ENCODE assay signal across 26 mouse cellular contexts in the genomic region with DNA sequence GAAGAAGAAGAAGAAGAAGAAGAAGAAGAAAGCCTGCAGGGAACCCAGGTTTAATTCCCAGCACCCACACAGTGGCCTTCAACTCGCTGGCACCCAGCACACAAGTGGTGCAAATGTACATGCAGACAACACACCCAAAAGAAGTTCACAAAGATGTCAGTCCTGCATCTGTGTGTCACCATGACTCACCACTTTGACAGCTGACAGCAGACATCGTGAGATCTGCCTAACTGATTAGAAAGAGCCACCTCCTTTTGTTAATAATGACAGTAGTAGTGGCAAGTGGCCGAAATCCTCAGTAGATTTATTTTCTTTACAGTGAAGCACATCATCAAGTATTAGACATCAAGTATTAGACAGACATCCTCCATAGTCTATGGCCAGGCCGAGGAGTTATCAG. TPM values are rescaled to one million over a fixed set of nuclear protein-coding genes. Genes with fewer than 3 reads are reported as not detected.
A peak's percentile ranks its signal among the peaks of the same experiment; 100 is the strongest.
DNase-seq lines count a peak whose midpoint lies in the region; ATAC-seq lines count a peak whose summit lies in the region.
"Had no signal": no experiment of that assay in that cellular context is flagged by ENCODE, and none has a peak within 500 bp of the region (broad histone marks: within the 10 kb centered on the region; RNA-seq: fewer than 3 reads in every experiment).

No protein-coding gene starts in this region.

- peaks cover 60% of the 10 kb centered on the region for H3K4me1 ChIP-seq in megakaryocyte, embryonic 14.5 days
- H3K4me1 ChIP-seq in liver, embryonic 13.5 days (replicated peaks): peaks cover 59% of the 10 kb centered on the region
- H3K4me1 ChIP-seq in forebrain, embryonic 12.5 days: peaks cover 19% of the 10 kb centered on the region
- H3K4me1 ChIP-seq in hindbrain, embryonic 12.5 days: peaks cover 18% of the 10 kb centered on the region

- peaks cover 10% of the 10 kb centered on the region for H3K36me3 ChIP-seq in megakaryocyte, embryonic 14.5 days (replicated peaks; ENCODE audit: low read length)
- 0 out of 2 replicates have a peak, but pooled peaks cover 1% of the 10 kb centered on the region for H3K36me3 ChIP-seq in liver, embryonic 13.5 days
- no peaks in the 10 kb centered on the region for H3K36me3 ChIP-seq in forebrain, embryonic 12.5 days (replicated peaks)
- no peaks in the 10 kb centered on the region for H3K36me3 ChIP-seq in hindbrain, embryonic 12.5 days
- H3K36me3 ChIP-seq: embryonic facial prominence, embryonic 12.5 days; hindbrain, embryonic 15.5 days; midbrain, embryonic 12.5 days; neural tube, embryonic 12.5 days had no signal

- H3K27ac ChIP-seq in liver, embryonic 13.5 days: peak overlapping the region; percentile 47; the same call in 1 of the 2 replicates
- H3K27ac ChIP-seq in forebrain, embryonic 12.5 days: no peak overlapping the region
- H3K27ac ChIP-seq in hindbrain, embryonic 12.5 days: no peak overlapping the region
- H3K27ac ChIP-seq: embryonic facial prominence, embryonic 12.5 days; hindbrain, embryonic 15.5 days; kidney, postnatal 0 days; macrophage; midbrain, embryonic 12.5 days; neural tube, embryonic 12.5 days had no signal

- ATAC-seq in CD4-positive, CD25-positive, alpha-beta regulatory T cell, adult 4 months: no peak
- ATAC-seq in megakaryocyte, adult 5-6 weeks (ENCODE audit: poor library complexity, severe bottlenecking): no peak
- ATAC-seq in liver, embryonic 13.5 days (ENCODE audit: low read depth): no peak
- ATAC-seq in forebrain, embryonic 12.5 days (ENCODE audit: low FRiP score): no peak
- ATAC-seq in hindbrain, embryonic 12.5 days (ENCODE audit: low FRiP score): no peak
- ATAC-seq: forebrain, embryonic 14.5 days; intestine, postnatal 0 days had no signal

- no peaks in the 10 kb centered on the region for H3K9me3 ChIP-seq in megakaryocyte, embryonic 14.5 days
- H3K9me3 ChIP-seq in liver, embryonic 13.5 days (replicated peaks): no peaks in the 10 kb centered on the region
- no peaks in the 10 kb centered on the region for H3K9me3 ChIP-seq in forebrain, embryonic 12.5 days
- no peaks in the 10 kb centered on the region for H3K9me3 ChIP-seq in hindbrain, embryonic 12.5 days (replicated peaks)
- H3K9me3 ChIP-seq: embryonic facial prominence, embryonic 12.5 days; hindbrain, embryonic 15.5 days; midbrain, embryonic 12.5 days; neural tube, embryonic 12.5 days had no signal

- 48% methylated on average over 4 of the region's 4 CpGs for WGBS in liver, embryonic 13.5 days (ENCODE audit: insufficient replicate concordance)
- WGBS in forebrain, embryonic 12.5 days: 81% methylated on average over 4 of the region's 4 CpGs
- WGBS in hindbrain, embryonic 12.5 days: 82% methylated on average over 4 of the region's 4 CpGs

- H3K4me3 ChIP-seq in megakaryocyte, embryonic 14.5 days (replicated peaks): peak overlapping the region; percentile 31
- H3K4me3 ChIP-seq in liver, embryonic 13.5 days (replicated peaks): no peak overlapping the region
- no peak overlapping the region for H3K4me3 ChIP-seq in forebrain, embryonic 12.5 days (replicated peaks)
- no peak overlapping the region for H3K4me3 ChIP-seq in hindbrain, embryonic 12.5 days
- H3K4me3 ChIP-seq: embryonic facial prominence, embryonic 12.5 days; erythroblast, embryonic 14.5 days; hindbrain, embryonic 15.5 days; midbrain, embryonic 12.5 days; neural tube, embryonic 12.5 days had no signal

- H3K9ac ChIP-seq in liver, embryonic 13.5 days: no peak overlapping the region
- no peak overlapping the region for H3K9ac ChIP-seq in forebrain, embryonic 12.5 days
- H3K9ac ChIP-seq in hindbrain, embryonic 12.5 days: no peak overlapping the region
- H3K9ac ChIP-seq: embryonic facial prominence, embryonic 12.5 days; hindbrain, embryonic 15.5 days; midbrain, embryonic 12.5 days; neural tube, embryonic 12.5 days had no signal

- peak; percentile 40 for DNase-seq in CD4-positive, CD25-positive, alpha-beta regulatory T cell, adult 2 months (ENCODE audit: low read depth, low spot score)
- DNase-seq in liver, embryonic 13.5 days: peak; percentile 34
- no peak for DNase-seq in kidney, postnatal 25 days
- DNase-seq: B cell, adult 2 months; cerebellum, adult 9-11 months; gastrocnemius, postnatal 14 days; layer of hippocampus, postnatal 36 days; right cerebral cortex, adult 18-20 months had no signal

- H3K4me2 ChIP-seq in liver, embryonic 13.5 days: no peak overlapping the region
- H3K4me2 ChIP-seq in forebrain, embryonic 12.5 days: no peak overlapping the region
- no peak overlapping the region for H3K4me2 ChIP-seq in hindbrain, embryonic 12.5 days (replicated peaks)
- H3K4me2 ChIP-seq: embryonic facial prominence, embryonic 12.5 days; hindbrain, embryonic 15.5 days; midbrain, embryonic 12.5 days; neural tube, embryonic 12.5 days had no signal

- no peaks in the 10 kb centered on the region for H3K27me3 ChIP-seq in megakaryocyte, embryonic 14.5 days (replicated peaks)
- no peaks in the 10 kb centered on the region for H3K27me3 ChIP-seq in liver, embryonic 13.5 days
- H3K27me3 ChIP-seq in forebrain, embryonic 12.5 days: no peaks in the 10 kb centered on the region
- no peaks in the 10 kb centered on the region for H3K27me3 ChIP-seq in hindbrain, embryonic 12.5 days
- H3K27me3 ChIP-seq: embryonic facial prominence, embryonic 12.5 days; hindbrain, embryonic 15.5 days; neural tube, embryonic 12.5 days had no signal

RNA-seq across cellular contexts. Expression of a gene that starts 1.6 kb away (rescaled TPM):
- 10 to 100 TPM; 43.0 TPM for polyA plus RNA-seq in CD4-positive, CD25-positive, alpha-beta regulatory T cell, adult 4 months (2017; shearing (Covaris generic))
- polyA plus RNA-seq in megakaryocyte, embryonic 14.5 days (2012; ENCODE audit: insufficient read depth, low replicate concordance): 4.7 and 9.4 TPM in 2 replicates
- 52.0 and 52.9 TPM in 2 replicates for total RNA-seq in megakaryocyte, adult 5-6 weeks (2015)
- total RNA-seq in megakaryocyte, adult 5-6 weeks (2017): 57.5 and 64.0 TPM in 2 replicates
- 31.3 and 38.0 TPM in 2 replicates for polyA plus RNA-seq in liver, embryonic 13.5 days (2015; fragmentation: Nextera tagmentation; extraction: Ambion mirVana)
- 94.7 and 95.1 TPM in 2 replicates for polyA plus RNA-seq in forebrain, embryonic 12.5 days (2016; fragmentation: Nextera tagmentation; extraction: Ambion mirVana)
- 89.4 and 98.7 TPM in 2 replicates for polyA plus RNA-seq in hindbrain, embryonic 12.5 days (2016; fragmentation: Nextera tagmentation; extraction: Ambion mirVana)

RNA-seq across cellular contexts. Expression of a gene that starts 3.4 kb away (rescaled TPM):
- polyA plus RNA-seq in CD4-positive, CD25-positive, alpha-beta regulatory T cell, adult 4 months (2017; shearing (Covaris generic)): 100 to 1,000 TPM; 189 to 278 TPM
- 8.1 and 25.3 TPM in 2 replicates for polyA plus RNA-seq in megakaryocyte, embryonic 14.5 days (2012; ENCODE audit: insufficient read depth, low replicate concordance)
- 90.2 and 109 TPM in 2 replicates for total RNA-seq in megakaryocyte, adult 5-6 weeks (2015)
- 98.0 and 125 TPM in 2 replicates for total RNA-seq in megakaryocyte, adult 5-6 weeks (2017)
- 34.8 and 41.8 TPM in 2 replicates for polyA plus RNA-seq in liver, embryonic 13.5 days (2015; fragmentation: Nextera tagmentation; extraction: Ambion mirVana)
- 61.4 and 65.3 TPM in 2 replicates for polyA plus RNA-seq in forebrain, embryonic 12.5 days (2016; fragmentation: Nextera tagmentation; extraction: Ambion mirVana)
- polyA plus RNA-seq in hindbrain, embryonic 12.5 days (2016; fragmentation: Nextera tagmentation; extraction: Ambion mirVana): 74.3 and 86.0 TPM in 2 replicates

RNA-seq across cellular contexts. Expression of a gene that starts 28.2 kb away (rescaled TPM):
- 10 to 100 TPM; 41.0 to 50.8 TPM for polyA plus RNA-seq in CD4-positive, CD25-positive, alpha-beta regulatory T cell, adult 4 months (2017; shearing (Covaris generic))
- polyA plus RNA-seq in megakaryocyte, embryonic 14.5 days (2012; ENCODE audit: insufficient read depth, low replicate concordance): 0.52 and 2.5 TPM in 2 replicates
- 21.5 and 22.6 TPM in 2 replicates for total RNA-seq in megakaryocyte, adult 5-6 weeks (2015)
- 98.2 and 120 TPM in 2 replicates for total RNA-seq in megakaryocyte, adult 5-6 weeks (2017)
- 17.3 and 21.5 TPM in 2 replicates for polyA plus RNA-seq in liver, embryonic 13.5 days (2015; fragmentation: Nextera tagmentation; extraction: Ambion mirVana)
- polyA plus RNA-seq in forebrain, embryonic 12.5 days (2016; fragmentation: Nextera tagmentation; extraction: Ambion mirVana): 30.5 and 33.5 TPM in 2 replicates
- polyA plus RNA-seq in hindbrain, embryonic 12.5 days (2016; fragmentation: Nextera tagmentation; extraction: Ambion mirVana): 38.0 and 45.7 TPM in 2 replicates

RNA-seq across cellular contexts. Expression of a gene that starts 45.5 kb away (rescaled TPM):
- under 1 TPM in 1 of 2 experiments, not detected in 1; 0.24 TPM for polyA plus RNA-seq in CD4-positive, CD25-positive, alpha-beta regulatory T cell, adult 4 months (2017; shearing (Covaris generic))
- not detected in 2 replicates for polyA plus RNA-seq in megakaryocyte, embryonic 14.5 days (2012; ENCODE audit: insufficient read depth, low replicate concordance)
- not detected in 2 replicates for total RNA-seq in megakaryocyte, adult 5-6 weeks (2015)
- total RNA-seq in megakaryocyte, adult 5-6 weeks (2017): not detected in 2 replicates
- polyA plus RNA-seq in liver, embryonic 13.5 days (2015; fragmentation: Nextera tagmentation; extraction: Ambion mirVana): 0.14 and 0.22 TPM in 2 replicates
- 0.19 TPM in 1 of 2 replicates, not detected in the other for polyA plus RNA-seq in forebrain, embryonic 12.5 days (2016; fragmentation: Nextera tagmentation; extraction: Ambion mirVana)
- polyA plus RNA-seq in hindbrain, embryonic 12.5 days (2016; fragmentation: Nextera tagmentation; extraction: Ambion mirVana): 0.31 and 2.1 TPM in 2 replicates
- total RNA-seq: layer of hippocampus, adult 18-20 months; layer of hippocampus, postnatal 36 days; left cerebral cortex, postnatal 25 days; monocyte, adult 5-6 weeks had no signal
- polyA plus RNA-seq: erythroblast, embryonic 14.5 days; forebrain, embryonic 14.5 days; hindbrain, embryonic 15.5 days; macrophage; midbrain, embryonic 12.5 days; small intestine, adult 2 months had no signal

RNA-seq across cellular contexts. Expression of a gene that starts 58.1 kb away (rescaled TPM):
- polyA plus RNA-seq in CD4-positive, CD25-positive, alpha-beta regulatory T cell, adult 4 months (2017; shearing (Covaris generic)): 10 to 100 TPM in 1 of 2 experiments, 1 to 10 TPM in 1; 8.1 to 13.9 TPM
- 0.21 TPM in 1 of 2 replicates, not detected in the other for polyA plus RNA-seq in megakaryocyte, embryonic 14.5 days (2012; ENCODE audit: insufficient read depth, low replicate concordance)
- 4.6 and 7.2 TPM in 2 replicates for total RNA-seq in megakaryocyte, adult 5-6 weeks (2015)
- total RNA-seq in megakaryocyte, adult 5-6 weeks (2017): 3.4 and 6.1 TPM in 2 replicates
- 2.0 and 2.3 TPM in 2 replicates for polyA plus RNA-seq in liver, embryonic 13.5 days (2015; fragmentation: Nextera tagmentation; extraction: Ambion mirVana)
- 8.0 and 8.1 TPM in 2 replicates for polyA plus RNA-seq in forebrain, embryonic 12.5 days (2016; fragmentation: Nextera tagmentation; extraction: Ambion mirVana)
- polyA plus RNA-seq in hindbrain, embryonic 12.5 days (2016; fragmentation: Nextera tagmentation; extraction: Ambion mirVana): 12.2 and 12.6 TPM in 2 replicates
- polyA plus RNA-seq: erythroblast, embryonic 14.5 days had no signal

Comparison
In these comparisons a context has a peak if more than half of its experiments do, and no peak if none do; other contexts are left out.
1. DNase-seq: peak in CD4-positive, CD25-positive, alpha-beta regulatory T cell, adult 2 months (single experiment) and liver, embryonic 13.5 days (single experiment); none in kidney, postnatal 25 days (0 of 2).